Mouse (Mus musculus) midbrain, embryonic 10.5 days (tissue): ENCODE results near the gene Uvssa. TPM values are rescaled to one million over a fixed set of nuclear protein-coding genes. Genes with fewer than 3 reads are reported as not detected.
A peak's percentile ranks its signal among the peaks of the same experiment; 100 is the strongest.

Source experiments
- DNase-seq: peaks from one replicate; pipeline ENCODE4 v3.0.0-alpha.2; 2017; ENCODE audit warnings: low spot score
- H3K27ac ChIP-seq: fragments of 300-500 bp; sonication (generic); replicated peaks from 2 replicates; pipeline ENCODE4 v1.5.1; 2016; ENCODE audit warnings: mild to moderate bottlenecking
- H3K27me3 ChIP-seq: fragments of 300-500 bp; sonication (generic); 2 replicates; pipeline ENCODE4 v1.6.1; 2016; ENCODE audit warnings: low read depth, mild to moderate bottlenecking; ENCODE audit not compliant: poor library complexity, severe bottlenecking
- H3K36me3 ChIP-seq: fragments of 300-500 bp; sonication (generic); 2 replicates; pipeline ENCODE4 v1.6.1; 2016; ENCODE audit warnings: mild to moderate bottlenecking, moderate library complexity
- H3K4me1 ChIP-seq: fragments of 300-500 bp; sonication (generic); 2 replicates; pipeline ENCODE4 v1.6.1; 2016
- H3K4me3 ChIP-seq: fragments of 300-500 bp; sonication (generic); 2 replicates; pipeline ENCODE4 v1.5.1; 2016; ENCODE audit warnings: mild to moderate bottlenecking, moderate library complexity
- H3K9me3 ChIP-seq: fragments of 300-500 bp; sonication (generic); replicated peaks from 2 replicates; pipeline ENCODE4 v1.6.1; 2016; ENCODE audit warnings: mild to moderate bottlenecking
- WGBS: fragments of 180-500 bp; shearing (Covaris S2); methylation state at CpG from one replicate; pipeline ENCODE4 v1.1.7; 2016; 5-methylcytosine and 5-hydroxymethylcytosine counted together
- polyA plus RNA-seq: library from polyadenylated mRNA; unstranded; fragments of >200 nt; fragmentation: Nextera tagmentation; extraction: Ambion mirVana; gene quantifications from 2 replicates; pipeline ENCODE4 v1.2.1, GENCODE M21; 2016

Gene Uvssa
- polyA plus RNA-seq, 1 experiment from 2014 or later: 6.1 TPM

DNA sequence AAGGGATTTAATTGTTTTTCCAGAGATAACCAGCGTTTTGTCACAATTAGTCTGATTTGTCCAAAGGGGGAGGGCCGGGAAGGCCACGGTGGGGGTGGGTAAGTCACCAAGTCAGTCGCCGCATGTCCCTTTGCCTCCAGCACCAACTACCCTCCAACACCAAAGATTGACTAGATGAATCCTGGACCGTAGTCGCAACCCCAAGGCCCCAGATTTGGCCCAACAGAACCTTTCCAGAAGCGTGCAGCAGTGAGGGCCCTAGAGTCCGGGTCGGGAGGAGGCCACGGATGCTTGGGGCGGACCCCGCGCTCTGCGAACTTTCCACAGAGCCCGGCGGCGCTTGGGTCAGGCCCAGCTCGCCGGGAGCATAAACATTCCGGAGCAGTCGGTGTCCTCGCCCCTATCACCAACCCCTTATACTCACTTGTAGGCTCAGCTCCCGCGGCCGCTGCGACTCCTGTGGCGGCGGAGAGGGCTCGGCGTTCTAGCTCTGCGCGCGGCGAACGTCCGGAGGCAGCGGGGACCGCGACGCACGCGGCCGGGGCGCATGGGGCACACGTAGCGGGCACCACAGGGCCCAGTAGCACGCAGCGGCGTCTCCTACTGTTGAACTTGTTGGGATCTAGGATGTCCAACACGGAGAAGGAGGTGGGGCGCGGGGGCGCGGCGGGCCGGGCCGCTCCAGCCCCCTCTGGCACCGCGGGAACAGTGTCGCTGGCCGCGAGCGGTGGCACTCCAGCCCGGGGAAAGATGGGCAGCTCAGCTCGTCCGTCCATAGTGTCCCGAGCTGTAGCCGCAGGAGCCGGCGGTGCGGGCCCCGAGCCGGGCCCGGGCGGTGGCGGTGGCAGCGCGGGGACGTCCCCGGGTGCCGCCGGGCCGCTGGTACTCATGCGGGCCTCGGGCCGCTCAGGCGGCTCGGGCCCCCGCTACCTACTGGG lies 55.1 kb downstream of the Uvssa start, which contains the start of gene Nkx1-1:
Nkx1-1 (minus strand) TSS at position 776 of the 938 bp plus-strand sequence.
- Histone ChIP-seq H3K27me3 (peaks cover 100% of the 10 kb centered on the region), H3K27ac (no peak within 1 kb of the TSS), H3K9me3 (no peaks in the 10 kb centered on the region), H3K4me3 (peak within 1 kb of the TSS; percentile 50), H3K36me3 (no peaks in the 10 kb centered on the region), H3K4me1 (peaks cover 59% of the 10 kb centered on the region)
- peak; percentile 53 for DNase-seq
- under 1% methylated on average over 90 of the region's 90 CpGs for WGBS

DNA sequence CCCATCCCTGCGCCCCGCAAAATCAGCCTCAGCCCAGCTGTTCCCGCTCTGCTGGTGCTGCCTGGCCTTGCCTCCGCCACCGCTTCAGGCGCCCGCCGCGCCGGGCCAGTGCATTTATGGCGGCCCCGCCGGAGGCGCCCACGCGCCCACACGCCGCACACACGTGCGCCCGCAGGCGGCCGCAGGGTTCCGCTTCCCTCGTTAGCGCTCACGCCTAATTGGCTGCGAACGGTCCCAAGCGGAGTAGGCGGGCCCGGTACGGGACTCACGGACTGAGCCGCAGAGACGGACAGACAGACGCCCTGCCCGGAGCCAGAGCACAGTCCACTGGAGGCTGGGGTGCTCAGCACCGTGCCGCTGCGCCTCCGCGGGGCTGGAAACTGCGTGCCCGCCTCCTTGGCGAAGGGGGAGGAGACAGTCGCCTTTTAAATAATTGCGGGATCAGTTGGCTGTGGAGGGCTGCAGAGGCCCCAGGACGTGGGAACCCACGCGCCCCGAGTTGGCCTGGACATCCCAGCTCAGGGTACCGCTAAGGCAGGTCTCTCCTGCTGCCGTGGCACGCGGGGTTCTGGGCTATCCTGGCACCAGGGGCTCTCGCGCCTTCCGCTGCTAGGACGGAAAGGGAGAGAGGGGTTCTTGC lies 55.9 kb downstream of the Uvssa start:
- H3K9me3 ChIP-seq: no peaks in the 10 kb centered on the region
- H3K4me3 ChIP-seq: peak overlapping the region; percentile 44
- peaks cover 100% of the 10 kb centered on the region for H3K27me3 ChIP-seq
- DNase-seq: peak; percentile 35
- no peaks in the 10 kb centered on the region for H3K36me3 ChIP-seq
- under 1% methylated on average over 60 of the region's 60 CpGs for WGBS
- peaks cover 59% of the 10 kb centered on the region for H3K4me1 ChIP-seq
- H3K27ac ChIP-seq: no peak overlapping the region

DNA sequence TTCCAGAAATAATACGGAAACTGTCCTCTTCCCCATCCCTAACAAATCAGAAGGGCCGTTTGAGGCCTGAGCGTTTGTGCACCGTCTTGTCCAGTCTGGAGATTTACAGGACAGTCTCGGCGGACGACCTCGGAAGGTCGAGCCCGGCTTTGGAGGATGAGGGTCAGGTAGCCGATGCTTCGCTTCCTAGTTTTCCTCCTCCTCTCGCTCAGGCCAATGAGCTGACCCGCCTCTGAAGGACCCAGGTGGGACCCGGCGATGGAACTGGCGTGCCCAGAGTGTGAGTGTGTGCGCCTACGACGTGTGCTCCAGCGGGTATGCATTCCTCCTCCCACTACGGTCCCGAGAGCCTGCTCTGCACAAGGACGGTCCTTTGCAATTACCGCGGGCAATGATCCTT lies 56.8 kb downstream of the Uvssa start:
- 1% methylated on average over 26 of the region's 26 CpGs for WGBS
- DNase-seq: no peak
- H3K27me3 ChIP-seq: peaks cover 100% of the 10 kb centered on the region
- no peak overlapping the region for H3K27ac ChIP-seq
- H3K4me3 ChIP-seq: peak overlapping the region; percentile 44; the same call in 1 of the 2 replicates
- peaks cover 56% of the 10 kb centered on the region for H3K4me1 ChIP-seq
- H3K9me3 ChIP-seq: no peaks in the 10 kb centered on the region
- no peaks in the 10 kb centered on the region for H3K36me3 ChIP-seq

DNA sequence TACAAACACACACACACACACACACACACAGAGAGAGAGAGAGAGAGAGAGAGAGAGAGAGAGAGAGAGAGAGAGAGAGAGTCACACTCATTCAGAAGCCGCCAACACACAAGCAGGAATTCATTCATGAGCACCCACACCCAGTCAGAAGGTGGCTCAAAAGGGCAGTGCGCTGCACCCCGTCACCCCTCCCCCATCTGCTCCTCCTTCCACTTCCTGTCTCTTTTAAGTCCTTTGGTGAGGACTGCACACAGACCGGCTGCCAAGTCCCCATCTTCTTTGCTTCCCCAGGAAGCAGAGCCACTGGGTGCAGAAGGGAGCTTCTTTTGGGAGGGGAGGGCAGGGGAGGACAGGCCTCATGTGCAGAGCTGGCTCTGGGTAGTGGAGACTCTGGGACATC lies 57.6 kb downstream of the Uvssa start:
- DNase-seq: no peak
- 0% methylated on average over 4 of the region's 4 CpGs for WGBS
- Histone ChIP-seq H3K4me3 (no peak overlapping the region), H3K27ac (no peak overlapping the region), H3K36me3 (no peaks in the 10 kb centered on the region), H3K27me3 (peaks cover 99% of the 10 kb centered on the region), H3K4me1 (peaks cover 48% of the 10 kb centered on the region), H3K9me3 (no peaks in the 10 kb centered on the region)

DNA sequence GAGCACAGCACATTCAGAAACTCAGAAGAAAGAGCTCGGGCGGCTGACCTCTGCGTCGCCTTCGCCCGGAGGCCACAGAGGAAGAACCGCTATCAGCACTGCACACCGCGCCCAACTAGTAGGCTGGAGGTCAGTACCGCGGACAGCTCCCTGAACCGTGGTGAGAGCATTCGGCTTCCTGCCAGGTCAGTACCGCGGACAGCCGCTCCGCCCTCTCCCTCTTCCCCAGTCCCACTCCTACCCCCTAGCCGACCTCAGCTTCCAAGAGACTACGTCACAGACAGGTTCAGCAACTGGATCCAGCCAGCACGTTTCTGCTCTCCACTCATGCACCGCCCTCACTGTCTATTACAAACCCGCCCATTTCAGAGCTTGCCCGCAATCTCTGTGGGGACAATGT lies 59.9 kb downstream of the Uvssa start:
- Histone ChIP-seq H3K27ac (no peak overlapping the region), H3K36me3 (no peaks in the 10 kb centered on the region), H3K27me3 (peaks cover 99% of the 10 kb centered on the region), H3K4me3 (no peak overlapping the region), H3K4me1 (peaks cover 43% of the 10 kb centered on the region), H3K9me3 (no peaks in the 10 kb centered on the region)
- peak; percentile 90 for DNase-seq
- WGBS: 3% methylated on average over 23 of the region's 23 CpGs

DNA sequence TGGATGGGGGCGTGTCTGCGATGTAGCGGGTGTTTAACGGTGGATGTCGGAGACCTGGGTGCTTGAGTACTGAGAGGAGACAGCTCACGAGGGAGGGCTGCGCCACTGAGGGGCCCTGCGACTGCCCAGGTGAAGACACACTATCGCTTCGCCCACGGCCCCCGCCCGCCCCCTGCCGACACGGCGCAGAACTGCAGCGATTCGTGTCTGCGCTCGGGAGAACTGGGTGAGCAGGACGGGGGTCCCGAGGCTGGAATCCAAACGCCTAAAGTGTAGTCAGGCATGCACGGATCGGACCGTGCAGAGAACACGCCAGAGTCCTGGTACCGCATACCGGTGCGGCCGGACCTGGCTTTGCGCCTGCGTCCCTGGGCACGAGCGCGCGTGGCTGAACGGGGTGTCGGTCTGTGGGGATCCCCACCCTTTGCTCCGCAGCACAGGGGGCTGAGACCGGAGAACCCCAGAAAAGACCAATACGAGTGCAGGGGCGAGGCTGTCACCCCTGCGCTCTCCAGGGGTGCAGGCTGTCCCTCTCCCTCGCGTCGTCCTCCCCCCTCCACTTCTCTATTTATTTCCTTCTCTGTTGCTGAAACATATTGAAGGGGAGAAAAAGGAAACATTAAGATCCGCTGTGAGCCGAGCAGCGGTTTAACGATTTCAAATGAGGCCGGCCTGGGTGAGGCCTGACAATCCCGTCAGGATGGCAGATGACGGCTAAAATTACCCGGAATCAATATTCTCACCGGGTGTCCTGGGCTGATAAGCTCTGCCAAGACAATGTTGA lies 64.8 kb downstream of the Uvssa start:
- no peak overlapping the region for H3K27ac ChIP-seq
- no peaks in the 10 kb centered on the region for H3K9me3 ChIP-seq
- H3K4me1 ChIP-seq: peaks cover 21% of the 10 kb centered on the region
- WGBS: 6% methylated on average over 56 of the region's 56 CpGs
- peak overlapping the region; percentile 50 for H3K4me3 ChIP-seq
- H3K36me3 ChIP-seq: no peaks in the 10 kb centered on the region
- DNase-seq: peak; percentile 82
- H3K27me3 ChIP-seq: peaks cover 78% of the 10 kb centered on the region

DNA sequence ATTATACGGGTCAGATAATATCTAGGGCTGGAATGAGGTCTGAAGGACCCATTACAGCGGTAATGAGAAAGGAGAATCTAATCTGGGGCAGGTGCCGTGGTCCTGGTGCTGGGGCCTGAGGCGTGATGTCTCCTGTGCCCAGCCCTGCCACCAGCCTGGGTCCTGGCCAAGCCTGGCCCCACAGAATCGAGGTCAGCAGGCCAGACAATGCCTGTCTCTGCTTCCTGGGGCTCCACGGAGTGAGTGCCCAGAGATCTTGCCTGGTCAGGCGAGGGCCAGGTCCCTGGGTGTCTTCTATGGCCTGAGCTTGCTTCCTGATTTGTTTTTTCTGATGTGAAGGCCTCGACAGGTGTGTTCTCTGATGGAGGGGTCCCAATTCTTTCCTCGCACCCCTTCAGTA lies 65.4 kb downstream of the Uvssa start:
- Histone ChIP-seq H3K27me3 (peaks cover 71% of the 10 kb centered on the region), H3K27ac (no peak overlapping the region), H3K36me3 (no peaks in the 10 kb centered on the region), H3K4me1 (peaks cover 21% of the 10 kb centered on the region), H3K4me3 (no peak overlapping the region), H3K9me3 (no peaks in the 10 kb centered on the region)
- DNase-seq: no peak
- 57% methylated on average over 9 of the region's 9 CpGs for WGBS

DNA sequence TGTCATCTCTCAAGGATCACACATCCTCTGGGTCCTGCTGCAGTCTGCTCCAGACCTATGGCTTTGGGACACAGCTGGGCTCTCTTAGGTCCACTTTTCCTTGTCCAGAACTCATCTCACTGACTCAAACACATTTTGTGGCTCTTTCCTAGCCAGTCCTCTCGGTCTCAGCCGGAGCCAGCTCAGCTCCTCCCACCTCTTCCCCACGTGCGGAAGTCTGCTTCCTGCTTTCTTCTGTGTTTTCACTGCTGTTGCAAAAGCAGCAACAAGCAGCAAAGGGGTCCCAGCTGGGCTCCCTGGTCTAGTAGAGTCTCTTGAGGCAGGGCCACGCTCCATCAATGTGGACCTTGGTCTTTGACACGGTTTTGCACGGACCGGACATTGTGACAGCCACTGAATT lies 77.4 kb downstream of the Uvssa start:
- H3K4me3 ChIP-seq: no peak overlapping the region
- H3K27me3 ChIP-seq: peaks cover 20% of the 10 kb centered on the region

DNA sequence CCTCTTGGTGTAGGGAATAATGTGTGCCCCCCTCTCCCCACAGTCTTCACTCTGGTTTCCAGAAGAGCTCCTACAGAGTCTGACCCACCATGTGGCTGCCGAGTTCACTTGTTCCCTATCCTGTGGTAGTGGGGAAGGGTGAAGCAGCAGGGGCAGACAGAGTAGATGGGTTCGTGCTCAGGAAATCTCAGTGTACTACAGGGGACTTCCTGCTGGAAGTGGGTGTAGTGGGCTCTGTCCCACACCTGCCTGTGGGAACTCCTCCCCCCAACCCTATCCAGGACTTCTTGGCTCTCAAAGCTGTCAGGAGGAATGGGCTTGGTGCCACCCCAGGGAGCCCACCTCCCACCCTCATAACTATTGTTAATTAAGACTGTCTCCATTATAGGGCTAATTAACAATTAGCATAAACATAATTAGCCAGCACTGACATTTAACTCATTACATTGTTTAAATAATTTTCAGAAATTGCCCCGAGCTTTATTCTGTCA lies 79.8 kb downstream of the Uvssa start:
- Histone ChIP-seq H3K36me3 (no peaks in the 10 kb centered on the region), H3K27ac (no peak overlapping the region), H3K4me1 (peaks cover 5% of the 10 kb centered on the region), H3K9me3 (no peaks in the 10 kb centered on the region), H3K27me3 (peaks cover 27% of the 10 kb centered on the region), H3K4me3 (no peak overlapping the region)
- no peak for DNase-seq
- WGBS: 62% methylated on average over 3 of the region's 3 CpGs

More for the DNA sequence above, 77.4 kb downstream of the Uvssa start:
- H3K36me3 ChIP-seq: no peaks in the 10 kb centered on the region
- no peaks in the 10 kb centered on the region for H3K4me1 ChIP-seq
- WGBS: 71% methylated on average over 8 of the region's 8 CpGs
- no peak overlapping the region for H3K27ac ChIP-seq
- no peaks in the 10 kb centered on the region for H3K9me3 ChIP-seq
- no peak for DNase-seq

DNA sequence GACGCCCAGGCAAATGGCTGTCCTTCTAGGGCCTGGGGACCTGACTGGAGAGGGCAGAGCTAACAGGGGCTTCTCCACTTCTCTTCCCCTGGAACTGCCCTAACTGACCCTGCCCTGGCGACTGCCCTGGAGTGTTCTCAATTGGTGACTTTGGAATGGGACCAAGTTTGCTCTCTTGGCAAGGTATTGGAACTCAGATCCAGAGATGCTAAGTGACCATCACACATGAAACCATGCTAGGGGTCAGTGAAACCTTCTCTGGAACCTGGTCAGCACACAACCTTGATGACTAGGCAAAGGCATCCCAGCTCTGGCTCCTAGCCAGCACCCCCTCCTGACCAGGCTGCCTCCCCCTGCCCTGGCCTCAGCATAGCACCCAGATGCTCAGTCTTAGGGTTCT lies 80.8 kb downstream of the Uvssa start:
- WGBS: 85% methylated on average over 2 of the region's 2 CpGs
- Histone ChIP-seq H3K27me3 (peaks cover 37% of the 10 kb centered on the region), H3K9me3 (no peaks in the 10 kb centered on the region), H3K4me1 (peaks cover 12% of the 10 kb centered on the region), H3K36me3 (no peaks in the 10 kb centered on the region), H3K4me3 (no peak overlapping the region), H3K27ac (no peak overlapping the region)
- no peak for DNase-seq

DNA sequence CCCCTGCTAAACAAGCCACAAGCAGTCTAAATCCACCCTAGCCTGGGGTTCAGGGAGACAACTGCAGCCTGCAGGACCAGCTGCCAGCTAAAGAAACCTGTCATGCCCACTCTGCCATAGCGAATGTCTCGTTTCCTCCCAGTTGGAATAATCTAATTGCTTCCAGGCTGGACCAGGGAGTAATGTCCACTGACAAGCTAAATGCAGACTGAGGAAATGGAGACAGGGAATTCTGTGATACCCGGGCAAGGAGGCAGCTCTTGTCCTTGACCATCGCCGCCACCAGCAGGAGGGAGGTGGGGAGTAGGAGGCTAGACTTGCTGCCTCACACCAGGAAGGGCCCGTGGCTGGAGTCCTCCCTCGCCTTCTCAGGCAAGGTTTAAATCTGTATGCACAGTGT lies 86.0 kb downstream of the Uvssa start:
- Histone ChIP-seq H3K27ac (peak overlapping the region; percentile 58; the same call in 1 of the 2 replicates), H3K36me3 (no peaks in the 10 kb centered on the region), H3K4me1 (peaks cover 31% of the 10 kb centered on the region), H3K27me3 (peaks cover 35% of the 10 kb centered on the region), H3K4me3 (no peak overlapping the region), H3K9me3 (no peaks in the 10 kb centered on the region)
- DNase-seq: no peak
- 77% methylated on average over 7 of the region's 7 CpGs for WGBS

DNA sequence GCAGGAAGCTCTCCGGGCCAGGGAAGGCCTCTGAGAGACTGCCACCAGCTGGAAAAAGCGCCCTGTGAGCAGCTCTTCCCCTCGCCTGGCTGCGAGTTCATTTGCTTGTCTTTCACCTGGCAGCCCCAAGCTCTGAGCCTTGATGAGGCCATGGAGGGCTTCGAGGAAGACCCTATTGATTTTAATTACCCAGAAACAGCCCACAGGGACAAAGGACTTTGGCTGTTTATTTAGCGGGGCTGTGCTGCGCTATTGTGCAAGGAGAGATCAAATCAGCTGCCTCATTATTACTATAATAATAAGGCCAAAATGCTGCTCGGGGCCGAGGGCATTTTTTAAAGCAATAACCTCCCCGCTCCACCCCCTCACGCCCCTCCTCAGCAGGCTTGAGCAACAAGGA lies 87.1 kb downstream of the Uvssa start:
- no peaks in the 10 kb centered on the region for H3K9me3 ChIP-seq
- H3K4me3 ChIP-seq: no peak overlapping the region
- 60% methylated on average over 11 of the region's 11 CpGs for WGBS
- DNase-seq: no peak
- no peaks in the 10 kb centered on the region for H3K36me3 ChIP-seq
- peaks cover 31% of the 10 kb centered on the region for H3K4me1 ChIP-seq
- peak overlapping the region; percentile 58 for H3K27ac ChIP-seq
- peaks cover 26% of the 10 kb centered on the region for H3K27me3 ChIP-seq
